Mouse (Mus musculus) liver (tissue): Measurements from ENCODE around the gene Supt5.

Experiments used
- DNase-seq: peaks from one replicate; pipeline ENCODE4 v3.0.0-alpha.2; 2020; ENCODE audit warnings: mixed read lengths

Supt5 gene

DNA sequence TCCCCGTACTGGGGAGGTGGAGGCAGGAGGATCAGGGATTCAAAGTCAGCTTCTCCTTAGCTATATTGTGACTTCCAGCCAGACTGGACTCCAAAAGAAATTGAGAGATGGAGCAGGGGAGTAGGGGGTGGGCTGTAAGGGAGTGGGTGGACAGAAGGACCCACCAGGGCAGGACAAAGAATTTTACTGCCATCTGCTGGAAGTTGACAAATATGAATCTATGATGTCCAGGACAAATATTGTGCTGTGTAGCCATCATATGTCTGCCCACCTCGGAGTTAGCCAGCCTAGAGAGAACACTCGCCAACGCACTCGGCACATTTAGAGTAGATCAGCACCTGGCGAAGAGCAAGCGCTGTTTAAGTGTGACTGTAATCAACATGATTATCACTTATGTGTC, 10.1 kb upstream of the Supt5 start:
- no peak for DNase-seq

- no peak for DNase-seq
These were observed 9.2 kb upstream of the Supt5 start for GRCm38 (mm10) chr7:28347746-28348145.

DNA sequence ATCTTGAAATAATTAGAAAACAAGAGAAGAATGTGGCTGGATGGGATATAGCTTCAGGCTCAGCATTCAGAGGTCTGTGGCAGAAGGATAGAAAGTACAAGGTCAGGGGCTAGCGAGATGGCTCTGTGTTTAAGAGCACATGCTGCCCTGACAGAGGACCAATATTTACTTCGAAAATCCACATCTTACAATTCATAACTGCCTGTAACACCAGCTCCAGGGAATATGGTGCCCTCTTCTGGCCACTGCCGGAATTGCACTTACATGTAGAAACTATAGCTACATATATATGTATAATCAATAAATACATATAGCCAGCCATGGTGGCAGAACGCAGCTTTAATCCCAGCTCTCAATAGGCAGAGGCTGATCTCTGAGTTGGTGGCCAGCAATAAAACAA, 6.1 kb upstream of the Supt5 start:
- DNase-seq = peak; percentile 87

DNA sequence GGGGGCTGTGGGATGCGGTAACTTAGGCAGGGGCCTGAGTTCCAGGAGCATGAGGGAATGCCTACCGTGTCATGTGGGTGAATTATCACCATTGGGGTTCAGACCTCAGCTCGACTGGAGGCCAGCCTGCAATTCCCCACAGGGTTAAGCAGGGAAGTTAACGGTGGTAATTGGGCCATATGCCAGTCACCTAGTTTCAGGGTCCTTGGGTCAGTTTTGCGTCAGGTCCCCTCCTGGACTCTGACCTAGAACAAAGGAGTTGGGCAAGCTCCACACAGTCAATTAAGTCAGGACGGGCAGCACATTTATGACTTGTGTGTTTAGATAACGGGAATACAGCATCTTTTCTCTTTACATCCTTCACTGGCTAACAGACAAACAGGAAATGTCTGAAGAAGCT, 2.8 kb upstream of the Supt5 start:
- DNase-seq = no peak

DNA sequence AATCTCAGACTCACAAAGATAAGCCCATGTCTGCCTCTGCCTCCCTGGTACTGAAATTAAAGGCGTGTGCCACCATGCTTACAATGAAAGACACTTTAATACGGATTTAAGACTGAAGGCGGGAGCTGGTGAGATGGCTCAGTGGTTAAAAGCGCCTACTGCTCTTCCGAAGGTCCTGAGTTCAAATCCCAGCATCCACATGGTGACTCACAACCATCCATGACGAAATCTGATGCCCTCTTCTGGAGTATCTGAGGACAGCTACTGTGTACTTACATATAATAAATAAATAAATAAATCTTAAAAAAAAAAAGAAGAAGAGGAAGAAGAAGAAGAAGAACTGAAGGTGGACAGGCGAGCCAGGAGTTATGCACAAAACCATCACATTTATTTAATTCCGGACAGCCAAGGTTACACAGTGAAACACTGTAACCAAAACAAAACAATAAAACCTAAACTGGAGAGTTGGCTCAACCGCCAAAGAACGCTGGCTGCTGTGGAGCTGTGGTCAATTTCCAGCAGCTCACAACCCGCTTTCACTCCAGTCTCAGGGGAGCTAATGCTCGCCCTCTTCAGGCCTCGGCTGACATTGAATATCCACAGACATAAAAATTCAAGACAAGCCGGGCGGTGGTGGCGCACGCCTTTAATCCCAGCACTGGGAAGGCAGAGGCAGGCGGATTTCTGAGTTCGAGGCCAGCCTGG, 819 bp upstream of the Supt5 start:
- peak; percentile 64 for DNase-seq

- no peak for DNase-seq
These were observed 3.1 kb downstream of the Supt5 start for GRCm38 (mm10) chr7:28335471-28335870.

DNA sequence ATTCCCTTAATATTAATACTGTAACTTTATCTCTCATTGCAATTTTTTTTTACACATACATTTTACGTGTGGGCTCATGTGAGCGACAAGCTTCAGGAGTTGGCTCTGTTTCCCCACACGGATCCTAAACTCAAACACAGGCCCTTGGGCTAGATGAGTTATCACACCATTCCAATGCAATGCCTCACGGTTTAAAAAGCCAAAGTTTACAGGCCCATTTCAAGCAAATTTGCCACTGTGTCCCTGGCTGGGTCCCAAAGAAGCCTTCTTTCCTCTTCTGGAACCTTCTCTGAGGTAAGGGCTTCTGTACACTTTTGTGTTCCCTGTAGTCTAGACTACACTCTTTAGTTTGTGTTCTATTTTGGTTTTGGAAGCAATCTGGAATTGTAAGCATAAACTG, 4.0 kb downstream of the Supt5 start:
- DNase-seq = no peak

DNA sequence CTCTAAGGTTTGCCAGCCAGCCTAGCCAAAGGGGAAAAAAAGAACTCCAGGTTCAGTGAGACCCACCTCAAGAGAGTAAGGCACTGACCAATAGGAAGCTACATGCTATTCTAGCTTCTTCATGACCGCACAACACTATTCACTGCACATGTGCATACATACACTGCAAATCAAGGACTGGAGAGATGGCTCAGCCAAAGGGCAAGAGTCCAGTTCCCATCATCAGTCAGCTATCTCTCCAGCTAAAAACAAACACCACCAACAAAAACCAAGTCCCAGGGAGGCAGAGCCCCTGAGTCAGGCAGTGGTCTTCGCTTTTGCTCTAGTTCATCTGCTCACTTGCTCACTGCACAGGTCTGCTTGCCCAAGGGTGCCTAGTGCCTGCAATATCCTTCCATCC, 10.3 kb downstream of the Supt5 start:
- DNase-seq = no peak

DNA sequence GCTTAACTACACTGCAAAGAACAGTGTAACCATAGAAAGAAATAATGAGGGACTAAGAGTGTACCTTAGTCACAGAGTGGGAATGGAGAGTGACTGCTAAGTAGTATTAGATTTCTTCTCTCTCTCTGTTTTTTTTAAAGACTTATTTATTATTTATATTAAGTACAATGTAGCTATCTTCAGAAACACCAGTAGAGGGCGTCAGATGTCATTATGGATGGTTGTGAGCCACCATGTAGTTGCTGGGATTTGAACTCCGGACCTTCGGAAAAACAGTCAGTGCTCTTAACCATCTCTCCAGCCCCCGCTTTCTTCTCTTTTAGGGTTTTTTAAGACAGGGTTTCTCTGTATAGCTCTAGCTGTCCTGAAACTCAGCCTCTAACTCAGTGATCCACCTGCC, 12.1 kb downstream of the Supt5 start:
- no peak for DNase-seq

DNA sequence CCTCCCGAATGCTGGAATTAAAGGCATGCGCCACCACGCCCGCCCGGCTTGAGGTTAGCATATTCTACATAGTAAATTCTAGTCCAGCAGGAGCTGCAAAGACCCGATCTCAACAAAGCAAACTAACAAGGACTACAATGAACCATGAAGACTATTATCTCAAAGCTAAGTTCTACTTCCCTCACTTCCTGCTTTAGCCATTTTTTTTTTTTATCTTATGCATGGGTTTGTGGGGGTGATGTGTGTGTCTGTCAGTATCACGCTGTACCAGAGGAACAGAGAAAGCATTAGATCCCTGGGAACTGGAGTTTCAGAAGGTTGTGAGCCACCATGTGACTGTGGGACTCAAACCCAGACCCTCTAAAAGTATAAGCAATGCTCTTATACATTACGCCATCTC, 13.3 kb downstream of the Supt5 start:
- DNase-seq = no peak

GRCm38 (mm10) chr7:28321974-28322720, 16.4 kb downstream of the Supt5 start:
- no peak for DNase-seq

- DNase-seq = no peak
These were observed 19.8 kb downstream of the Supt5 start for GRCm38 (mm10) chr7:28318714-28319113.

DNA sequence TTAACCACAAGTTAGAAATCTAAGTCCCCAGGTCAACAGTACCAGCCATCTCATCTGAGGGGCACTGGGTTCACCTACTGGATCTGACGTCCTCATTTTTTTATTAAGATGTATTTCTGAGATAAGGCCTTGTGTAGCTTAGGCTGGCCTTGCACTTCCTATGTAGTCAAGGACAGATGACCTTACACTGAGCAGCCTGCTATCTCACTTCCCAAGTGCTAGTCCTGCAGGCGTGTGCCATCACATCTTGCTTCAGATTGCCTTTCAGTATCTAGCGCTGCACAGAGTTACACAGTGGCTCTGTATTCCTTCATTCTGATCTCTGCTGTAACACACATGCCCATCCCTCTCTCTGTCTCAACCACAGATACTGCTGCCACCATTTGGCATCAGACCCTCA, 20.5 kb downstream of the Supt5 start:
- DNase-seq = no peak

- DNase-seq = peak; percentile 96
These were observed 26.5 kb downstream of the Supt5 start, which contains the start of gene Timm50 for GRCm38 (mm10) chr7:28311926-28312543. TSS of gene Timm50 (minus strand) at chr7:28312072.

GRCm38 (mm10) chr7:28311151-28311925, 27.2 kb downstream of the Supt5 start:
- DNase-seq = peak; percentile 40

DNA sequence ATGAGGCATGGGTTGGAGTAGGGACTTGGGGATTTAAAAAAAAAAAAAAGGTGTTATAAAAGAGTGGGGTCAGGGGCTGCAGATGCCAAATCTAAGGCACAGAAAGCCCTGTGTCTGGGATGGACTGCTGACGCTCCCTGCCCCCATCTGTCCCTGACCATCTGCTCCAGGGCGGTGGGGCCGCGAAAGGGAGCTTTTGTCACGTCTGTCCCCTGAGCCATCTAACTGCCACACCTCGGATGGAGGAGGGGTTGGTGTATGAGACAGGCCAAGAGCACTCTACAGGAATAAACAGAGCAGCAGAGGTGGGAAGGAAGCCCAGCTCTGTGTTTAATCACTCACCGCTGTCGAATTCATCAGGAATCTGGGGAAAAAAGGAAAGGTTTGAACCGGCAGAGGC, 28.8 kb downstream of the Supt5 start:
- DNase-seq = no peak

GRCm38 (mm10) chr7:28306216-28306615, 32.3 kb downstream of the Supt5 start:
- no peak for DNase-seq

GRCm38 (mm10) chr7:28305641-28306040, 32.9 kb downstream of the Supt5 start:
- no peak for DNase-seq

DNA sequence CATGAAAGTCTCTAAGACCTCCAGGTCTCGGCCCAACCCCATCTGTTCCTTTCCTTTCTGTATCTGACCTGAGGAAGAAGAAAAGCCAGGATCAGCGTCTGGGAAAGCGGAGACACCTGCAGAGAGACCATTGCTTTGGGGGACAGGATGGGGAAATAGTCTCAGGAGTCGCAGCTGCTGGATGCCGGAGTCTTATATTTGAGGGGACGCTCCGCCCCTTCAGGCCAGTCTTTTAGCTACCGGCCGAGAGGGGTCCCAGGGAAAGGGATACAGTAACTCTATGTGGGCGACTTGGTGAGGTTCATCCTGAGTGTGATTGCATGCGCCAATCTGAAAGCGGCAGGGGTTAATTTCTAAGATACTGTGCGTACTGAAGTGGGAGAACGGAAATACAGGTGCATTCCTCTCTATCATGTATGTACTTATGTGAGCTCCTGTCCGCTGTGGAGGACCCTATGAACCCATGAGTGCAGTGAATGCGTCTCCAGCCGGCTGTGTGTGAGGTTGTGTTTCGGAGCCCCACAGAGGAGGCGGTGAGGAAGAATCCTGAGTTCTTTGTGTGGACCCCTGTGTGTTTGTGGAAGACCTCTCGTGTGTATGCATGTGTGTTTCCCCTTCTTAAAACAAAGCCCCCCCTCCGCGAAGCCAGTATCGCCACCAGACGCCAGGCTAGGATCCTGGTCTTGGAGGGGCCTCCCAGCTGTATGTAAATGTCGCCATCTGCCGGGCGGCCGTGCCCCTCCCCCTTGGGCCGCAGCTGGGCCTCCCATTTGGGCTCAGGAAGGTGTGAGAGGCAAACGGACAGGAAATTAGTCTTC, 36.7 kb downstream of the Supt5 start, which contains the start of gene Dll3:
TSS of gene Dll3 (minus strand) at position 623 of the 818 bp plus-strand sequence.
- DNase-seq = peak; percentile 59

DNA sequence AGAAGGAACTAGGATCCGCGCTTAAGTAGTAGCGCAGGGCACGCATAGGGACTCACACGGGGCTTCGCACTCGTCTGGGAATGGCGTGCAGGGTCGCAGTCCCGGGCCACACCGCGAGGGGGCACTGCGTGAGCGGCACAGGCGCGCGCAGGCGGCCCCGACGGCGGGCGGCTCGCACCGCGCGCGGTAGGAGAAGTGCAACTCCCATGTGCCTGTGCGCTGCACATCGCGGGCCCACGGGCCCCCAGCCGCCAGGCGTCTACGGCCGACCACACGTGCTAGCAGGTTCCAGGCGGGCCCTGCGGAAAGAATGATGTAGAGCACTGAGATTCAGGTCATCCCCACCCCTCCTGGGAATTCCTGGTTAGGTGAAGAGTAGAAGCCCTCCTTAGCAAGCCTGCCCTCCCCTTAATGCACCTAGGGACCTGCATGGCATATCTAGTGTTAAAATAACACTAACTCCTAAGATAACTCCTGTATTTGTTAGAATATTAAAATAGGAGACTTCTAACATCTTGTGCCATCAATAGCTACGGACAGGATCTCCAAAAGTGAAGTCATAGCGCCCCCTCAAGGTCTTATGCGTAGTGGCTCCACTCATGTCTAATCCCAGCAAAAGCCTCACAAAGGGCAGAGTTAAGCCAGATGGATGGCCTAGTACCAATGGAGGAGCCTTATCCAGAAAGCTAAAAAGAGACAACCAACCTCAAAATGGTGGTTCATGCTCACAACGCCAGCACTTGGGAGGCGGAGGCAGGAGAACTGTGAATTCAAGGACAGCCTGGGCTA, 39.5 kb downstream of the Supt5 start:
- peak; percentile 25 for DNase-seq

- peak; percentile 72 for DNase-seq
These were observed 44.1 kb downstream of the Supt5 start for GRCm38 (mm10) chr7:28294481-28294880.
